Mouse (Mus musculus): Measurements from ENCODE around the gene 4930595M18Rik. TPM values are rescaled to one million over a fixed set of nuclear protein-coding genes. Genes with fewer than 3 reads are reported as not detected.

Gene 4930595M18Rik
- polyA plus RNA-seq (2015; fragmentation: Nextera tagmentation; extraction: Ambion mirVana): not detected in 2 replicates

DNA sequence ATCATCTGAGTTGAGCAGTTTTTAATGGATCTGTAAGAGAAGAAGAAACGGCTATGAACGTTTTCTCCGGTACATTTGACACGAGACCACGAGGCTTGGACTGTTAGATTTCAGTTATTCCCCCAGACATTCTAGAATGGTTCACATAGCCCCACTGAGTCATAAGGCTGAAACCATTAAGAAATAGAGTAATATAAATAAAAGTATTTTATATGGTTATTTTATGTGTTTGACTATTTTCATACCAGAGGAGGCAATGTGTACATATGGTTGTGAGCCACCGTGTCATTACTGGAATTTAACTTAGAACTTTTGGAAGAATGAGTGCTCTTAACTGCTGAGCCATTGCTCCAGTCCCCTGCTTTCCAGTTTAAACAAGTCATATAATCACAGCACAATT lies at the start of gene 4930595M18Rik:
TSS of gene 4930595M18Rik (minus strand) at position 101 of the 400 bp plus-strand sequence.
- H3K4me1 ChIP-seq: no peaks in the 10 kb centered on the region
- ATAC-seq (replicated peaks): no peak
- H3K9ac ChIP-seq: no peak within 1 kb of the TSS
- 91% methylated on average over 6 of the region's 6 CpGs for WGBS
- H3K27ac ChIP-seq: no peak within 1 kb of the TSS
- no peaks in the 10 kb centered on the region for H3K36me3 ChIP-seq (replicated peaks)
- no peaks in the 10 kb centered on the region for H3K27me3 ChIP-seq (replicated peaks)
- H3K9me3 ChIP-seq: no peaks in the 10 kb centered on the region
- H3K4me2 ChIP-seq: no peak within 1 kb of the TSS
- no peak within 1 kb of the TSS for H3K4me3 ChIP-seq

DNA sequence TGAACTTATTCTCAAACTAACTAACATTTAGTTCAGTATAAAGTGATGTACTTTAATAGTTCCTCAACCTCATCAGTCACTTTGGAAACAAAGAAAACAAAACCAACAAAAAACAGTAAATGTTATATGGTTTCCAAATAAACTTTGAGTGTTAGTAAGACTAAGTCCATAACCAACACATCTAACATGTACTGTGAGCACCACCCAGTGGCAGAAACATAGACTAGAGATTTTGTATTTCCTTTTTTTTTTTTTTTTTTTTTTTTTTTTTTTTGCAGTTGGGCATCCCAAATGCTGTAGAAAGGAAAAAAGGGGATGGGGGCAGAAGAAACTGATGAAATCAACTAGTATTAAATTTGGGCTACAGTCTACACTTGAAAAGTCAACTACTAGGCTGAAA lies 14.6 kb upstream of the 4930595M18Rik start:
- Histone ChIP-seq H3K4me2 (no peak overlapping the region), H3K9ac (no peak overlapping the region), H3K4me3 (no peak overlapping the region), H3K9me3 (no peaks in the 10 kb centered on the region), H3K4me1 (no peaks in the 10 kb centered on the region), H3K27me3 (replicated peaks) (no peaks in the 10 kb centered on the region), H3K27ac (no peak overlapping the region), H3K36me3 (replicated peaks) (no peaks in the 10 kb centered on the region)
- ATAC-seq (replicated peaks): no peak
